Mouse (Mus musculus) ovary, adult 18-20 months (tissue): ENCODE results near the gene Zfand6.

Experiments
- DNase-seq: peaks from one replicate; pipeline ENCODE4 v3.0.0; 2022; ENCODE audit warnings: low spot score, mixed read lengths

Zfand6 gene

DNA sequence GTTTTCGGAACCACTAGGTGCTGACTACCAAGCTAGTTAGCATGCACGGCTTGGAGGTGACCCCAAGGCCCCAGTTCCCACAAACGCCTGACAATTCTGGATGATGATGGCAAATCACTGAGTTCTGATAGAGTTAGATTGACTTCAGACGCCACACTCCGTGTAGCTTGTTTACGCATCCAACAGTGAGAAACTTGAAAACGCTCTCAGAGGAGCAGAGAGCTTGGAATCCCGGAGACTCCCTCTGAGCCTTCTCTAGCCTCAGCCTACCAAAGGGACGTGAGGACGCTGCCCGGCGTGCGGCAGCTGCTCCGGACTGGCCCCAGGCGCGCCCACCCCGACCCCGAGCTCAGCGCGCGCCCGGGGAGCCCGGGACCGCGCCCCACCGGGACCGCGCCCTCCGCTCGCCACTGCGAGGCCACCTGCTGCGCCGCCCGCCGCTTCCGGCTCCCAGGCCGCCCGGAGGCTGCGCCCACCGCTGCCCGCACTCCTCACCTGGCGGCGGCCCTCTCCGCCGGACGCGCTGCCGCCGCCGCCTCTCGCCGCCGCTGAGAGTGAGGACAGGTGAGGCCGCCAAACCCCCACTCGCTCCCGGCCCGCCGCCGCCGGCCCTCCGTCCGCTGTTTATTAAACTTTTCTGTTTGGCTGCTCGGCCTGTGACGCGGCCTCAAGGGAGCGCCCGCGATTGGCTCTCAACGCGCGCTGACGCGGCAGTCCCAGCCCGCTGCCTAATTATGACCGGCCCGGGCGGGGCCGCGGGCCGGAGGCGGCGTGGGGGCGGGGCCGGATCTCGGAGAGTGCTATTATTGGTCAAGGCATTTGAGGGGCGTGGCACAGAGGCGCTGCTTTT, at the start of gene Zfand6:
Gene Zfand6, minus strand, starts transcription at position 709 of the 850 bp plus-strand sequence.
- peak; percentile 96 for DNase-seq

DNA sequence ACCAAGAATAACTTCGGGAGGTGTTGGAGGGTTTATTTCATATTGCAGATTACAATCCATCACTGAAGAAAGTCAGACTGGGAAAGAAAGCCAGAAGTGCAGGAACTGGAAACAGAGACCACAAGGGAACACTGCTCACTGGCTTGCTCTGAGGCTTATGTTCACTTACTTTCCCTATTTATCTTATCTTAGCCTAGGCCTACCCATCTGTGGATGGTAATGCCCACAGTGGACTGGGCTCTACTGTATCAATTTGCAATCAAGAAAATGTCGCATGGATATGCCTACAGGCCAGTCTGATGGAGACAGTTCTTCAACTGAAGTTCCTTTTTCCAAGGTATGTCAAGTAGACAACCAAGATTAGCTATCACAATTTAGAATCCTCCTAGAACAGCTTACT, 47.0 kb upstream of the Zfand6 start:
- DNase-seq, result no peak

DNA sequence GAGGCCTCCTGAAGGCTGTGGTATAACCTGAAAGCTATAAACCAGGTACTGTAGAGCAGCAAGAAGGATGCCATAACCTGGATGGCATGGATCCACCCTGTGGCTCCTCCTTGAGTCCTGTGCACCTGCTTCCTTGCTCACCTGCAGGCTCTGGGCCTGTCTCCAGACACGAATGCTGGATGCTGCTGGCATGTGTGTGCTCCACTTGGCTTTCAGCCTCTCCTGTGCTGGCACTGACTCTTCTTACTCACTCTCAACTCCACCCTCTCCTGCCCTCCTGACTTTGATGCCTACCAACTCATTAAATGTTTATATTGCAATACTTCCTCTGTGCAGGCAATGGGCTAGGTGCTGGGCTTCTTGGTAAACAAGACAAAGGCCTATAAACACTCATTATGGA, 43.3 kb upstream of the Zfand6 start:
- DNase-seq, result no peak

DNA sequence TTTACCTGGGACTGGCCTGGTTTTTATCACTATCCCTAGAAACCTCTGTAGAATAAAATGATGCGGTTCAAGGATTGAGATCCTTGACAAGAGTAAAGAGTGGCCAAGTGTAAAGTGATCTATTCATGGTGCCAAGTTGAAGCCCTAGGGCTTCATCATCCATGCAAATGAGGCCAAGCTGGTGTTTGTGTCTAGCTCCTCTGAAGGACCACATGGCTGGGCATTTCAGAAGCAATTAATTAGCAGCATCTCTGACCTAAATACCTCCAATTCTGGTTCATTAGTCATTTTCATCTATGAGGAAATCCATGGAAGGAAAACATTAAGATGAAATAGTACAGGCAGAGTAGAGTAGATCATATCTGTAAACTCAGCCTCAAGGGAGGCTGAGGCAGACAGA, 42.3 kb upstream of the Zfand6 start:
- DNase-seq, result no peak

DNA sequence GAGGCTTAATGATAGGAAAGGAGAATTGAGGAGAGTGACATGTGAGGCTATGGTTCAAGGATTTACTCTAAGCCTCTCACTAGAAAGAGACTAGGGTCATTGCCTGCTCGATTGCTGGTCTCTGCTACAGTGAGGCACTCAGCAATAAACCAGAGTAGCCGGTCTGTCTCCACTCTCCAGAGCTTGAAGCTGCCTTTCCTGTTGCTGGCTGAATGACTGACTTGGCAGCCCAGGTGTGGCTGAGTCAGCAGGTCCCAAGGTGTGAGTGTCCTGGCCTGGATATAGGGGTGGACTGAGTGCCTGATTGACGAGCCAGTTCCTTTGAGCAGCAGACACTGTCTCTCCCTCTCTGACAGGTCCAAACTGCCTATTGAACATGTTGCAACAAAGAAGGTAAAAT, 41.3 kb upstream of the Zfand6 start:
- no peak for DNase-seq

DNA sequence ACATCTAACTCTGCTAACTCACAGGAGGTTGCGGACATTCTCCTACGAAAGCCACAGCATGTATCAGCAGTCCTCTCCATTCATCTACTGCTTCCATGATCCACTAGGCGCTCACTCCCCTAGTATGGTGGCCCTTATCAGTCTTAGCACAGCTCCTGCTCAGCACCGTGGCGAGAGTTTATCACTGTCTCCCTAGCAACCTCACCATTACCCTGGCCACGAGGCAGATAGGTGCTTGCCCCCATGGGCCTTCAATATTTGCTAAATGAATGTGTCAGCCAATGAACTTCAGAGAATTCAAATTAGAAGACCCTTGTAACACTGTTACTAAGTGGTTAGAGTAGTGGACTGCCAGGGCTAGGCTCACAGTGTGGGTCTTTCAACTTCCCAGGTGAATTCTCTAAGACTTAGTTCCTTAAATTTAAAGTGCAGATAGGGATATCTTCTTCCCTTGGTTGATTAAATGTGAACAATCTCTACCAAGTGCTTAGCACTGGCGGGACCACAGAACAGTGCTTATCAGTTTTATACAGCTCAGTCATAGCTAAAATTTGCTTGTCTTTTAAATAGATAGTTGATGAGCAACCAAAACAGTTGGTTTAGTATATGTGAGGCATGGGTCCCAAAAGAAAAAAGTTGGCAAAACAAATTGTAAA, 33.2 kb upstream of the Zfand6 start:
- DNase-seq, result no peak

DNA sequence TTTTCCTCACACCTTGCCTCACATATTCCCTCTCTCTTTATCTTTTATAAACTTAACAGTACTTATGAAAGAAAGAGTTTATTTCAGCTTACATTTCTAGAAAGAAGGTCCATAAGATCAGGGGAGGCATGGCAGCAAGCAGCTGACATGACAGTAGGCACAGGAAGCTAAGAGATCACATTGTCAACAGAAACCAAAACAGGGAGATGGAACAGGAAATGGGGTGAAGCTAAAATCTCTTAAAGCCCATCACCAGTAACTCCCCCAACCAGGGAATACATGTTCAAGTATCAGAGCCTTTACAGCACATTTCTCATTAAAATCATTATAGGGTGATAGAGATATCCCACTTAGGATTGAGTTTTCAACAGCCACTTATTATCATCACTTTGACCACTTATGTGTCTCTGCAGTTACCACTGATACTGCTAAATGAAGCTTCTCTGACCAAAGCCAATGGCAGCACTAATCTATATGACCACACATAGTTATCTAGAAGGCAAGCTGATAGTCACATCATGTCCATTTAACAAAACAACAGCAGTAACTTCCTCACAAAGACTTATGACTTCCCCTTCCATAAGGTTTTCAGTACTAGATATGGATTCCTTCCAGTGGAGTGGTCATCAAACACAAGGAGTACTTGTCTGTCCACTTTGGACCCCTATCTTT, 20.7 kb upstream of the Zfand6 start:
- DNase-seq, result no peak

DNA sequence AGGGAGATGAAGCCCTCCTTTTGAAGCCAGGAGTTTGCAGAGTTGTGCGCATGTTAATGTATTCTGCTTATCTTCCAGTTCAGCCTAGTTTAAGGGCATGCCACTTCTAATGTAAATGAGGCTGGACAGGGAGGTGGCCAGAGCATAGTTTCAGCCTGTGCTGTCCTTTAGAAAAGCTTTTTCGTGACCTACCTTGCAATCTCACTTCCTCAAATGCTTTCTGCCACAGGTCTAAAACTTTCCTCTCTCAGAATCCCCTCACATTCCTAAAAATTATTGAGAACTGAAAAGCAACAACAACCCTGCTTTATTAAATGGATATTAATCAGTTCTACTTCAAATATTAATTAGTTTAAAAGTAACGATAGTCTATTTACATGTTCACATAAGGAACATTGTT, 17.1 kb upstream of the Zfand6 start:
- no peak for DNase-seq

DNA sequence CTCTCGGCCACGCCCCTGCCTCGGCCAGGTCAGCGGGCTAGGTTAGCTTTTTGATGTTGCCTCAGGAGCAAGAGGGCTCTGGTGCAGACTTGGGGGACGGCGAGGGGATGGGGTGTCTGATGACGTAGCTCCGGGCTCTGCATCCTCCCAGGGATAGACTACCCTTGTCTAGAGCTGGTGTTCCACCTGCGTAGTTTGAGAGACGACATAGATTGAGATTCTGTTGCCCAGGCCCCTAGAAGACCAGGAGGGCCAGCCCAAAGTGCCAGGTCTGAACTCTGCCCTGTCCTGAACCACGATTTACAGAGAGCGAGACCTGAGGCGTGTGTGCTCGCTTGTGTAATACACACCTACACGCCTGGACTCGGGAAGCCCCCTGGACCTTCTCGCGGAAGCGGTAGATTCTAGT, 346 bp upstream of the Zfand6 start:
- no peak for DNase-seq

DNA sequence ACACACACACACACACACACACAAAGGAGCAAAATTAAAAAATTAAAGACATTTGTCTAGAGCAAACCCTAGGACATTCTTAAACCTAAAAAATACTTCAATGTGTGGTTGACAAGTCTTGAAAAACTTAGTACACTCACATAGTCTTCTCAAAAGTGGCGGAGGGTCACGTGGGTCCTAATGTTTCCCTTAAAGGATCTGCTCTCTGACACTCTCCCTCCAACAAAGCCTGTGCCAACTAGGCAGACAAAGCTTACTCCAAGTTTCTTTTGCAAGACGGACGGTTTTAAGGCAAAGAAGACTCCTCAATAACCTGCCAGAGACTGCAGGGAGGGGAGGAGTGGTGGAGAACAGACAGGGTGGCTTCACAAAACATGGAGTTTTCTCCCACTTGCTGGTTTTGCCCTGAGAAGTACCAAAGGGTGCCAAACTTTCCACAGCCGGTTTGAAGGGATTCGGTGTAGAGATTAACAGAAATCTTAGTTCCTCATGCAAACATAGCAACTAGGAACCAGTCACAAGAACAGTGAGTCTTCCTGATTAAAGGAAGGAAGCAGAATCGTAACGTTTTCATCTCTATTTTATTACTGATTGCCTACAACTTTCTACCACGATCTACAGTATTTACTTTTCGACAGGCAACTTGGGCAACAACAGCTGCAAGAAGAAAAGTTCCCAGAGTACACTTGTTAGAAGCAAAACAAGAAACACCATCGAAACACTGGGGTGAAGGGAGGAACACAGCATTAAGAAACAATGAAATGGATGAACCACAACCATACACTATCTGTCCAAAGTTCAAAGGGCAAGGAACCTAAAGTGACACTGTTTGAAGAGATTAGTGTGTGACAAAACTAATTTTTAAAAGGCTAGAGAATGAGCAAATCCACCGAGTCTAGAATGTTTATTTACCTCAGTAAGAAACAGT, 1.8 kb downstream of the Zfand6 start:
- DNase-seq, result no peak

DNA sequence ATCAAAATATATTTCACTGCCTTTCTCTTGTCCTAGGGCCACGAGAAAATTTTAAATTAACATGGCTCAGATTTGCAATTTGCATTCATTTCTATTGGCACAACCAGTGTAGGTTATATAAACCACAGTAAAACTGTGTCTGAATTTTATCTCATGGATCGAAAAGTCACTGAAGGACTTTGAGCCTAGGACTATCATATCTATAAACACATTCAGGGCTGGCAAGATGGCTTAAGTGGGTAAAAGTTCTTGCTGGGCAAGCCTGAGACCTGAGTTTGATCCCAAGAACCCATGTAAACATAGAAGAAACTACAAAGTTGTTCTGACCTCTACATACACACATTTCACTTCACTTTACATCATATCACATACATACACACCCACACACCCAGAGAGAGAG, 3.4 kb downstream of the Zfand6 start:
- no peak for DNase-seq

DNA sequence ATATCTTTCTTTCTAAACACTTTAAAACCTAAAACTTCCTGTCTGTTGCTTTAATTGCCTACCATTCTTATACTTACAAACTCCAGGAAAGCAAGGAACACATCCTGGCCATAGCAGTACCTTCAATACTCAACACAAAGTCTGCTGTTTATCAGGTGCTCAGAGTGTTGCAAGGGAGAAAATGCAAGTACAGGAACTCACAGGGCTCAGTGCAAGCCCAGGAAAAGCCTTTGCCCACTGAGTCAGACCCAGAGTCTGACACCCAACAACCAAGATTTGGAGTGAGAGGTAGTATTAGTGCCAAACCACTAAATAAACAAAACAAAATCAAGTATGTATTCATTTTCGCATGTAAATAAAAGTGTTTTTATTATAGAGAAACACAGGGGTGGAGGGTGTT, 5.1 kb downstream of the Zfand6 start:
- no peak for DNase-seq

DNA sequence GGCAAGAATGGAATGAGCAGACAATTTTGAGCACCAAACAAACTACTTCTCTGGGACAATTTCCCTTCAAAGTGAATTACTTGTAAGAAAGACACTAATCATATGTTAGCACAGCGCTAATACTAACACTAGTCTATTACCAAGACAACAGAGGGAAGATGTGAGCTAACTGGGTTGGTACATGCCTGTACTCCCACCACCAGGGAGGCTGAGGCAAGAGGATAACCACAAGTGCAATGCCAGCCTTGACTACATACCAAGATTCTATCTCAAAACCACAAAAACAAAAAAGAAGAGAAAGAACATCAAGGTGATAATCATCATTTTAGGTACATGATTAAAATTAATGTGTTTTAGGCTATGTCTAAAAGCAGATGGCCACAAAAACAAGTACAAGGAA, 8.2 kb downstream of the Zfand6 start:
- DNase-seq, result no peak

DNA sequence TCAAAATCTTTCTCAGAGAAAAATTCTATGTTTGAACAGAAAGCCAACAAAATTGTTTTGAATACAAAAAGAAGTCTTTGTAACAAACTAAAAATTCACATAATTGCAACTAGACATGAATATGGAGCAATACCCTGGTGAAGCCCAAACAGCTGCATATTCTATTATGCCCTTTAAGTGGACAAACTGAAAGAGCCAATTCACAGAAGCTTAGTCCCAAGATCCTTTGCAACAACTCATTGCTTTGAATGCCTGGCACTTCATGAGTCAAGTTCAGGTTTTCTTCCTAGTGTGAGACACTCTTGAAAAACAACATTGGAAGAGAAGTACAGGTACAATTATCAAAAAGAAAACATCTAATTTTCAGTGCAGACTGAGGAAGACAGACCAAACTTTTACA, 8.8 kb downstream of the Zfand6 start:
- DNase-seq, result no peak

DNA sequence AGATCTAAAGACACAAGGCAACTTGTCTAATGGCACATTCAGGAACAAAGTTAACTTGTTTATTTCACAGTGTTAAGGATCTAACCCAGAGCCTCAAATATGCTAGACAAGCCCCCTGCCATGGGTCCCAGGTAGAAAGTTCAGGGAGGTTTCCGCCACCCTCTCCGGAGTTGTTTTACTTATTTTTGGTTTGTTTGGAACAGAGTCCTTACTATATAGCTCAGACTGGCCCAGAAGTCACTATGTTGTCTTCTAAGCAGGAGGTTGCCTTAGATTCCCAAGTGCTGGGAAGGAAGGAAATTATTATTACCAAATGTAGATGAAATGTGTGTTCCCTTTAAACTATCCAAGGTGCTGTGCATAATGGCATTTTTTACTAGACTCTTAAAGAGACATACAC, 9.7 kb downstream of the Zfand6 start:
- no peak for DNase-seq

DNA sequence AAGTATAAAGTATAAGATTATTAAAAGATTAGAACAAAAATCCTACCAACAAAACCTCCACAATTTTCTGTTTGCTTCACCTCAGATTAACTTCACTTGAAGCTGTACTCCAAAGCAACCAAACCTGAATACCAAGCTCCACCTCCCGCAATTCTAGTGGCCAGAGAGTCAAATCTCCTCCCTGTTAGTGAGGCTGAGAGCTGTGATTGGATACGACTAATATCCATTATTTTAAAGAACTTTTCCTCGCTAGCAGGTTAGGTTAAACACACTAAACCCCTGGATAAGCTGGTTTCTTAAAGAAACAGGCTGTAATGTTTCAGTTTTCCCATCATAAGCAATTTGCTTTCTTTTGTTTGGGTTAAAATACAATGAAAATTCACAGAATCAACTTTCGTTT, 10.5 kb downstream of the Zfand6 start:
- DNase-seq, result peak; percentile 65

DNA sequence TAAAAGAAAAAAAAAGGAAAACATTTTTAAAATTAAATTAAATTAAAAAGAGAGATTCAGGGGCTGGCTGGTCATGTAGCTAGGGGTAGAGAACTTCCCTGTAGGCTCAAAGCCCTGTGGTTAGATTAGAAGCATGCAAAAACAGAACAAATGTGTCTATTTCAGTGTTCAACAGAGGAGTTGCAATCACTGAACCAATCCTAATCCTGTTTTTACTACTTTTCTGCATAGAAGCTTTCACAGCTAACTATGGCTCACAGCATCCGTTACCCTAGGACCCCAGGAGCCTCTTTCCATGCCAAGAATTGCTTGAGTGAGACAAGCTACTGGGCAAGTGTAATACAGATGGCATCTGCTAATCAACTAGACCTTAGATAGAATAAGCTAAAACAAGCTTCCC, 16.7 kb downstream of the Zfand6 start:
- no peak for DNase-seq

DNA sequence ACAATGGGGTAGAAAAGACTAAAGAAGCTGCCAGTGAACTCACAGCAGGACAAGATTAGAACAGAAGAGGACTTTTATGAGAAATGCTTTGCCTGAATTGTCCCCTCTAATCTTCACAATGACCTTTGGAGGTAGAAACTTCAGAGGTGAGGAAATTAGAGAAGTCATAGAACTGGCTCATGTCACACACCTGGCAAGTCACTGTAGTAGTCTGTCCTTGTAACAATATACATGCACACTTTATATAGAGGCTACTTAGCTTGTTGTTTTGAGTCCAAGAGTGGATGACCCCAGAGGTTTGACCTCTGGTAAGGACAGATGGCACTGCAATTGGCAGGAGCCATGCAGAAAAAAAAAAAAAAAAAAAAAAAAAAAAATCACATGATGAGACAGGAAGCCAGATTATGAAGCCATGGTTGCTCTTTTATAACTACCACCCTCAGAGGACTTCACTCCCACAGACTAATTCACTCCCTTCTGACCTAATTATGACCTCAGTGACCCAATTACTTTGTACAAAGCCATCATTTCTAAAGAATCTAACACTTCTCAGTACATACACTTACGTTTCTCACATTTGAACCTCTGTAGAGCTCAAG, 20.1 kb downstream of the Zfand6 start:
- DNase-seq, result no peak

DNA sequence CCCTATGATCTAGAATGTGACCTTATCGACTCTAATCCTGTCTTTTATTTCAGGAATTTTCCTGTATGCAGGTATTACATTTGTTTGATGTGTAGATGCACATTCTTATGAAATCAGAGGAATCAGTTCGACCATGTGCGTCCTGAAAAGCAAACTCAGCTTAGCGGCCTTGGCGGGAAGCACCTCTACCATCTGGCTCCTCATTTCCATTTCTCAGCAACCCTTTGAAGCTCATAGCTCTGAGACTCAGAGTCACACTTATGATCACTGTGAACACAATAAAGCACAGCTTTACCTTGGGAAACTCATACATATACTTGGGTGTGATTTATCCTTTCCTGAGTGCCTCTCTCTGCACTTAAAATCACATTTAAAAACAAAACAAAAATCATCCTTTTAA, 21.8 kb downstream of the Zfand6 start:
- no peak for DNase-seq

DNA sequence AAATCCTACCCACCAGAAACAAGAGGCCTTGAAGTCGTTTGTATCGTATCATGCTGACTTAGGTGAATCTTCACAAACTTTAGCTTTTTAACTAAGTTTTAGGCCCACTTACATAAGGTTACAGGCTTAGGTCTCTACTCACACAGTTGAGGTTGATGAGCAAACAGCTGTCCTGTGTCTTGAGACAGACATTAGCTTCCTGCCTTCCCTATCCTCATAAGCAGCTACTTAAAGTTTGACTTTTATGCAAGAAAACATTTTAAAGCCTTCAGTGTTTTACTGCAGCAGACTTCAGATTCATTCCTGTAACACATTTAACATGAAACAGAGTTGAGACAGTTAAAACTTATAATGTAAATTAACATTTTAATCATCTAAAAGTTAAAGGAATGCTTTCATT, 37.0 kb downstream of the Zfand6 start:
- no peak for DNase-seq

DNA sequence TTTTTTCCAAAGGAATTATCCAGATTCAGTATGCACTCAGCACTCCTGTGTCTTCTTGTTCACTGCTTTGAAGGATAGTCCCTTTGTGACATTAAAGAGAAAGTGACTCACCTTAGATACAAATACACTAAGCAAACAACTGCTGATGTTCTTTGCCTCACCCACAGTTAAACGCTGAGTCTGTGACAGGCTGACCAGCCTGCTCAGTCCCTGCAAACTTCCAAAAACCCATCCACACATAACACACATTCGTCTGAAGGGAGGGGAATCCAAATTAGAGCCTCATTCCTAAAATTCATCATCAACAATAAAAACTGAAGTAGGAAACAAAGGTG, 37.8 kb downstream of the Zfand6 start:
- DNase-seq, result no peak
